Mouse (Mus musculus) kidney, embryonic 16.5 days (tissue): Measurements from ENCODE around the gene 1700074P13Rik. TPM values are rescaled to one million over a fixed set of nuclear protein-coding genes. Genes with fewer than 3 reads are reported as not detected.

ENCODE experiments used
- ATAC-seq: fragments of 200-750 bp; cut with Nextera tagmentation; 2 replicates; pipeline ENCODE4 v1.8.0; 2017; ENCODE audit warnings: moderate TSS enrichment; ENCODE audit not compliant: low FRiP score, low TSS enrichment
- H3K27ac ChIP-seq: fragments of 300-500 bp; sonication (generic); 2 replicates; pipeline ENCODE4 v1.5.1; 2014; ENCODE audit warnings: low read length
- H3K27me3 ChIP-seq: fragments of 300-500 bp; sonication (generic); 2 replicates; pipeline ENCODE4 v1.6.1; 2014; ENCODE audit warnings: low read length, control low read depth, mixed read lengths; ENCODE audit not compliant: insufficient read depth
- H3K36me3 ChIP-seq: fragments of 300-500 bp; sonication (generic); 2 replicates; pipeline ENCODE4 v1.6.1; 2014; ENCODE audit warnings: low read length, control low read depth, mixed read lengths; ENCODE audit not compliant: insufficient read depth
- H3K4me1 ChIP-seq: fragments of 300-500 bp; sonication (generic); 2 replicates; pipeline ENCODE4 v1.6.1; 2014; ENCODE audit warnings: low read length, control low read depth, mixed read lengths; ENCODE audit not compliant: insufficient read depth
- H3K4me2 ChIP-seq: fragments of 300-500 bp; sonication (generic); replicated peaks from 2 replicates; pipeline ENCODE4 v1.6.1; 2014; ENCODE audit warnings: low read depth, low read length
- H3K4me3 ChIP-seq: fragments of 300-500 bp; sonication (generic); 2 replicates; pipeline ENCODE4 v1.5.1; 2014; ENCODE audit warnings: mild to moderate bottlenecking, low read length
- H3K9ac ChIP-seq: fragments of 300-500 bp; sonication (generic); replicated peaks from 2 replicates; pipeline ENCODE4 v1.6.1; 2014; ENCODE audit warnings: low read length
- H3K9me3 ChIP-seq: fragments of 300-500 bp; sonication (generic); 2 replicates; pipeline ENCODE4 v1.6.1; 2016; ENCODE audit warnings: low read length, control low read depth
- WGBS: fragments of 180-500 bp; shearing (Covaris S2); extraction: QIAGEN DNeasy Blood & Tissue Kit; methylation state at CpG from one replicate; pipeline ENCODE4 v1.1.7; 2014; 5-methylcytosine and 5-hydroxymethylcytosine counted together
- polyA plus RNA-seq: library from polyadenylated mRNA; unstranded; fragments of >200 nt; fragmentation: Nextera tagmentation; extraction: Ambion mirVana; gene quantifications from 2 replicates; pipeline ENCODE4 v1.2.1, GENCODE M21; 2015

1700074P13Rik gene
- polyA plus RNA-seq, 1 experiment from 2014 or later: not detected

GRCm38 (mm10) chr6:40887394-40887793 is 53.0 kb downstream of the 1700074P13Rik start, which contains the start of gene Moxd2:
Gene Moxd2 (minus strand): TSS chr6:40887494.
- Histone ChIP-seq H3K27me3 (no peaks in the 10 kb centered on the region), H3K9me3 (no peaks in the 10 kb centered on the region), H3K4me1 (no peaks in the 10 kb centered on the region), H3K36me3 (no peaks in the 10 kb centered on the region), H3K27ac (no peak within 1 kb of the TSS), H3K9ac (no peak within 1 kb of the TSS), H3K4me2 (no peak within 1 kb of the TSS), H3K4me3 (no peak within 1 kb of the TSS)
- WGBS: 90% methylated on average over 3 of the region's 3 CpGs
- no peak for ATAC-seq

Other genes with a start within 250 kb of the 1700074P13Rik start
- gene Moxd2, start 53.1 kb downstream of the 1700074P13Rik start, polyA plus RNA-seq: not detected in 2 replicates
- gene Prss58, start 40.2 kb downstream of the 1700074P13Rik start, polyA plus RNA-seq: not detected in 2 replicates
- gene Gm4744, start 11.3 kb upstream of the 1700074P13Rik start, polyA plus RNA-seq: not detected in 2 replicates
- not detected in 2 replicates for gene 1810009J06Rik, start 24.2 kb upstream of the 1700074P13Rik start, polyA plus RNA-seq
- not detected in 2 replicates for gene Gm2663, start 58.9 kb upstream of the 1700074P13Rik start, polyA plus RNA-seq
- not detected in 2 replicates for gene 2210010C04Rik, start 95.0 kb upstream of the 1700074P13Rik start, polyA plus RNA-seq